Mouse (Mus musculus) kidney, postnatal 0 days (tissue): ENCODE measurements at regions not wholly inside any gene's neighbourhood (a gene's known extent, or its start where the extent isn't known, plus 50 kb on each side); places are given as distances from the start of the nearest gene placed in this dataset.

Experiments
- ATAC-seq: fragments of 200-750 bp; cut with Nextera tagmentation; replicated peaks from 2 replicates; pipeline ENCODE4 v1.8.0; 2017; ENCODE audit warnings: low read depth, moderate number of reproducible peaks, moderate TSS enrichment, moderate library complexity; ENCODE audit not compliant: low FRiP score
- DNase-seq: peaks from one replicate; pipeline ENCODE4 v3.0.0-alpha.2; 2016; ENCODE audit warnings: low spot score
- H3K27ac ChIP-seq: fragments of 300-500 bp; sonication (generic); 2 replicates; pipeline ENCODE4 v1.5.1; 2014; ENCODE audit warnings: mild to moderate bottlenecking
- H3K27me3 ChIP-seq: fragments of 300-500 bp; sonication (generic); 2 replicates; pipeline ENCODE4 v1.6.1; 2014; ENCODE audit warnings: low read length, mixed read lengths; ENCODE audit not compliant: insufficient read depth
- H3K36me3 ChIP-seq: fragments of 300-500 bp; sonication (generic); 2 replicates; pipeline ENCODE4 v1.6.1; 2014; ENCODE audit warnings: low read length, mixed read lengths; ENCODE audit not compliant: insufficient read depth
- H3K4me1 ChIP-seq: fragments of 300-500 bp; sonication (generic); replicated peaks from 2 replicates; pipeline ENCODE4 v1.6.1; 2014; ENCODE audit warnings: antibody characterized with exemption, low read length, mixed read lengths; ENCODE audit not compliant: insufficient read depth
- H3K4me2 ChIP-seq: fragments of 300-500 bp; sonication (generic); 2 replicates; pipeline ENCODE4 v1.6.1; 2014; ENCODE audit warnings: mild to moderate bottlenecking, low read length, moderate library complexity, mixed read lengths
- H3K4me3 ChIP-seq: fragments of 300-500 bp; sonication (generic); replicated peaks from 2 replicates; pipeline ENCODE4 v1.5.1; 2014; ENCODE audit warnings: low read depth, low read length
- H3K9ac ChIP-seq: fragments of 300-500 bp; sonication (generic); 2 replicates; pipeline ENCODE4 v1.6.1; 2014; ENCODE audit warnings: low read depth, low read length
- H3K9me3 ChIP-seq: fragments of 300-500 bp; sonication (generic); replicated peaks from 2 replicates; pipeline ENCODE4 v1.6.1; 2016; ENCODE audit warnings: low read length, inconsistent platforms, mixed read lengths
- CTCF ChIP-seq: IDR thresholded peaks from 2 replicates; pipeline ENCODE4 v1.5.1; 2016; ENCODE audit warnings: antibody characterized with exemption, low read depth, mild to moderate bottlenecking, moderate library complexity
- WGBS: fragments of 180-500 bp; shearing (Covaris S2); extraction: QIAGEN DNeasy Blood & Tissue Kit; methylation state at CpG from one replicate; pipeline ENCODE4 v1.1.7; 2014; 5-methylcytosine and 5-hydroxymethylcytosine counted together

DNA sequence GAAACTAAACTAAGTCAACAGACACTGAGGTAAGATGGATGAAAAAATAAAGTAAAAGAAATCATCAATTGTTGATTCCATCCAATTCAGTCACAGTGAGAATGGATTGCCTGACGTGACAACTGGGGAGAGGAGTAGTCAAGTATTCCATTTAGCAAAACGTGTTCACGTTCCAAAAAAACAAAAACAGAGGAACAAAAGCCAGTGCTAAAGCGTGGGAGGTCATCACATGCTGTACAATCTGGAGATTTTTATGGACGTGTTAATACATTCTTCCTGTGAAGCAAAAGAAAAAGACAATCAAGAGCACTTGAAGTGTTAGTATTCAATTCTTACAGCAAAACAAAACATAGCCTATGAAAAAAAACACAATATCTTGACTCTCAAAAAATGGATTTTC, 452.9 kb downstream of the Cdh11 start:
- WGBS, result 44% methylated on average over 5 of the region's 5 CpGs
- no peak for ATAC-seq

DNA sequence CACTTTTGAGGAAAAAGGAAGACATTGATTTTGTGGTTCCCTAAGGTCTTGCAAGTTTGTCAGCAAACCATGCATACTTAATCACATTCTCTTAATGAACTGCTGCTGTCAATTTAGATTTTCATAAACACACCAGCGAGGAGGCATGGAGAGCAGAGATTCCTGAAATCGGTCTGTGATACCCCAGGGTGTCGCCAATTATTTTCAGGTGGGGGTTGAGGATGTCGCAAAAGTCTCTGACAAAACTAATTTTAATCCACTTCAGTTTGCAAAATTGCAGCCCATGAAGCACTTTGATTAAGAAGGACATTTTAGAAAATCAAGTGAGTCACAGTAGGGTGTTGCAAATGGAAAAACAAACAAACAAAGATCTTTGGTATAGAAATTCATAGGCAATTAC, 454.3 kb downstream of the Cdh11 start:
- Histone ChIP-seq H3K4me1 (no peaks in the 10 kb centered on the region), H3K36me3 (no peaks in the 10 kb centered on the region), H3K4me3 (no peak overlapping the region), H3K4me2 (no peak overlapping the region), H3K9me3 (no peaks in the 10 kb centered on the region), H3K27me3 (no peaks in the 10 kb centered on the region), H3K9ac (no peak overlapping the region), H3K27ac (no peak overlapping the region)
- ATAC-seq (no peak), DNase-seq (no peak)
- WGBS, result 86% methylated on average over 4 of the region's 4 CpGs
- TF ChIP-seq CTCF, result no peak

More for the DNA sequence above, 452.9 kb downstream of the Cdh11 start:
- Histone ChIP-seq H3K9me3 (no peaks in the 10 kb centered on the region), H3K4me3 (no peak overlapping the region), H3K9ac (no peak overlapping the region), H3K4me1 (no peaks in the 10 kb centered on the region), H3K4me2 (no peak overlapping the region), H3K27me3 (no peaks in the 10 kb centered on the region), H3K27ac (no peak overlapping the region), H3K36me3 (no peaks in the 10 kb centered on the region)
- no peak for TF ChIP-seq CTCF
- DNase-seq, result no peak

GRCm38 (mm10) chr8:102329955-102330354, 455.5 kb downstream of the Cdh11 start:
- Histone ChIP-seq H3K4me1 (no peaks in the 10 kb centered on the region), H3K36me3 (no peaks in the 10 kb centered on the region), H3K4me2 (no peak overlapping the region), H3K9me3 (no peaks in the 10 kb centered on the region), H3K4me3 (no peak overlapping the region), H3K9ac (no peak overlapping the region), H3K27ac (no peak overlapping the region), H3K27me3 (no peaks in the 10 kb centered on the region)
- DNase-seq (no peak), ATAC-seq (no peak)
- 73% methylated on average over 1 of the region's 1 CpGs for WGBS
- TF ChIP-seq CTCF, result no peak
